Mouse (Mus musculus): ENCODE data around the gene Lsp1. TPM values are rescaled to one million over a fixed set of nuclear protein-coding genes. Genes with fewer than 3 reads are reported as not detected.

Lsp1 gene
- total and polyA plus RNA-seq, 3 experiments = 0.09 to 0.16 TPM; not detected in 1

GRCm38 (mm10) chr7:142474799-142475198 lies 14.2 kb downstream of the Lsp1 start:
- peaks cover 47% of the 10 kb centered on the region for H3K27me3 ChIP-seq (ENCODE audit: insufficient read depth, low read length)
- no peaks in the 10 kb centered on the region for H3K4me1 ChIP-seq (ENCODE audit: insufficient read depth, low read depth, low read length)
- H3K4me3 ChIP-seq (ENCODE audit: low read depth, low read length) = no peak overlapping the region
- ATAC-seq (ENCODE audit: extremely low read depth, insufficient number of reproducible peaks, low FRiP score, poor library complexity, severe bottlenecking) (no peak), DNase-seq (ENCODE audit: low spot score) (no peak)
- no peaks in the 10 kb centered on the region for H3K9me3 ChIP-seq (replicated peaks)
- TF ChIP-seq GATA1 (IDR thresholded peaks at IDR 0.05; ENCODE audit: borderline replicate concordance, low read length) = no peak
- TF ChIP-seq GATA2 (IDR thresholded peaks at IDR 0.05; ENCODE audit: borderline replicate concordance, low read depth, low read length) = no peak
- TF ChIP-seq TAL1 (conservative IDR thresholded peaks at IDR 0.05; ENCODE audit: low read depth, low read length) = no peak
- TF ChIP-seq CTCF (IDR thresholded peaks at IDR 0.05; ENCODE audit: low read depth, low read length) = no peak
- no peak for TF ChIP-seq POLR2AphosphoS5 (IDR thresholded peaks at IDR 0.05; ENCODE audit: insufficient replicate concordance, low read depth, low read length)
- no peaks in the 10 kb centered on the region for H3K36me3 ChIP-seq (replicated peaks)

- TF ChIP-seq GATA1 (IDR thresholded peaks at IDR 0.05; ENCODE audit: borderline replicate concordance, low read length) (no peak), POLR2AphosphoS5 (IDR thresholded peaks at IDR 0.05; ENCODE audit: insufficient replicate concordance, low read depth, low read length) (no peak), TAL1 (conservative IDR thresholded peaks at IDR 0.05; ENCODE audit: low read depth, low read length) (no peak), CTCF (IDR thresholded peaks at IDR 0.05; ENCODE audit: low read depth, low read length) (no peak), GATA2 (IDR thresholded peaks at IDR 0.05; ENCODE audit: borderline replicate concordance, low read depth, low read length) (no peak)
- ATAC-seq (ENCODE audit: extremely low read depth, insufficient number of reproducible peaks, low FRiP score, poor library complexity, severe bottlenecking) (no peak), DNase-seq (ENCODE audit: low spot score) (no peak)
- Histone ChIP-seq H3K36me3 (replicated peaks) (no peaks in the 10 kb centered on the region), H3K9me3 (replicated peaks) (no peaks in the 10 kb centered on the region), H3K4me3 (ENCODE audit: low read depth, low read length) (no peak overlapping the region), H3K27me3 (ENCODE audit: insufficient read depth, low read length) (peaks cover 48% of the 10 kb centered on the region), H3K4me1 (ENCODE audit: insufficient read depth, low read depth, low read length) (no peaks in the 10 kb centered on the region)
Measured at GRCm38 (mm10) chr7:142475641-142476040, 15.0 kb downstream of the Lsp1 start.

- H3K9me3 ChIP-seq (replicated peaks) = no peaks in the 10 kb centered on the region
- peaks cover 44% of the 10 kb centered on the region for H3K27me3 ChIP-seq (ENCODE audit: insufficient read depth, low read length)
- ATAC-seq (ENCODE audit: extremely low read depth, insufficient number of reproducible peaks, low FRiP score, poor library complexity, severe bottlenecking) = no peak
- H3K4me3 ChIP-seq (ENCODE audit: low read depth, low read length) = no peak overlapping the region
- TF ChIP-seq TAL1 (conservative IDR thresholded peaks at IDR 0.05; ENCODE audit: low read depth, low read length) (no peak), GATA2 (IDR thresholded peaks at IDR 0.05; ENCODE audit: borderline replicate concordance, low read depth, low read length) (no peak), CTCF (IDR thresholded peaks at IDR 0.05; ENCODE audit: low read depth, low read length) (no peak), POLR2AphosphoS5 (IDR thresholded peaks at IDR 0.05; ENCODE audit: insufficient replicate concordance, low read depth, low read length) (no peak)
- DNase-seq (ENCODE audit: low spot score) = no peak
- no peaks in the 10 kb centered on the region for H3K36me3 ChIP-seq (replicated peaks)
- no peaks in the 10 kb centered on the region for H3K4me1 ChIP-seq (ENCODE audit: insufficient read depth, low read depth, low read length)
Measured at GRCm38 (mm10) chr7:142476271-142476670, 15.7 kb downstream of the Lsp1 start.

- Histone ChIP-seq H3K9me3 (replicated peaks) (no peaks in the 10 kb centered on the region), H3K36me3 (replicated peaks) (no peaks in the 10 kb centered on the region), H3K4me3 (ENCODE audit: low read depth, low read length) (no peak overlapping the region), H3K27me3 (ENCODE audit: insufficient read depth, low read length) (peaks cover 38% of the 10 kb centered on the region), H3K4me1 (ENCODE audit: insufficient read depth, low read depth, low read length) (no peaks in the 10 kb centered on the region)
- TF ChIP-seq POLR2AphosphoS5 (IDR thresholded peaks at IDR 0.05; ENCODE audit: insufficient replicate concordance, low read depth, low read length) = no peak
- no peak for TF ChIP-seq GATA2 (IDR thresholded peaks at IDR 0.05; ENCODE audit: borderline replicate concordance, low read depth, low read length)
- no peak for TF ChIP-seq CTCF (IDR thresholded peaks at IDR 0.05; ENCODE audit: low read depth, low read length)
- TF ChIP-seq GATA1 (IDR thresholded peaks at IDR 0.05; ENCODE audit: borderline replicate concordance, low read length) = no peak
- no peak for TF ChIP-seq TAL1 (conservative IDR thresholded peaks at IDR 0.05; ENCODE audit: low read depth, low read length)
- DNase-seq (ENCODE audit: low spot score) (no peak), ATAC-seq (ENCODE audit: extremely low read depth, insufficient number of reproducible peaks, low FRiP score, poor library complexity, severe bottlenecking) (no peak)
Measured at GRCm38 (mm10) chr7:142476795-142477452, 16.3 kb downstream of the Lsp1 start.

- H3K36me3 ChIP-seq (replicated peaks) = no peaks in the 10 kb centered on the region
- H3K4me1 ChIP-seq (ENCODE audit: insufficient read depth, low read depth, low read length) = no peaks in the 10 kb centered on the region
- peaks cover 31% of the 10 kb centered on the region for H3K27me3 ChIP-seq (ENCODE audit: insufficient read depth, low read length)
- TF ChIP-seq GATA1 (IDR thresholded peaks at IDR 0.05; ENCODE audit: borderline replicate concordance, low read length) (no peak), GATA2 (IDR thresholded peaks at IDR 0.05; ENCODE audit: borderline replicate concordance, low read depth, low read length) (no peak), CTCF (IDR thresholded peaks at IDR 0.05; ENCODE audit: low read depth, low read length) (no peak), TAL1 (conservative IDR thresholded peaks at IDR 0.05; ENCODE audit: low read depth, low read length) (no peak), POLR2AphosphoS5 (IDR thresholded peaks at IDR 0.05; ENCODE audit: insufficient replicate concordance, low read depth, low read length) (no peak)
- no peaks in the 10 kb centered on the region for H3K9me3 ChIP-seq (replicated peaks)
- DNase-seq (ENCODE audit: low spot score) = no peak
- H3K4me3 ChIP-seq (ENCODE audit: low read depth, low read length) = no peak overlapping the region
- no peak for ATAC-seq (ENCODE audit: extremely low read depth, insufficient number of reproducible peaks, low FRiP score, poor library complexity, severe bottlenecking)
Measured at GRCm38 (mm10) chr7:142478001-142478400, 17.4 kb downstream of the Lsp1 start.

GRCm38 (mm10) chr7:142478574-142478973 lies 18.0 kb downstream of the Lsp1 start:
- TF ChIP-seq TAL1 (conservative IDR thresholded peaks at IDR 0.05; ENCODE audit: low read depth, low read length) (no peak), GATA1 (IDR thresholded peaks at IDR 0.05; ENCODE audit: borderline replicate concordance, low read length) (no peak), POLR2AphosphoS5 (IDR thresholded peaks at IDR 0.05; ENCODE audit: insufficient replicate concordance, low read depth, low read length) (no peak), CTCF (IDR thresholded peaks at IDR 0.05; ENCODE audit: low read depth, low read length) (no peak), GATA2 (IDR thresholded peaks at IDR 0.05; ENCODE audit: borderline replicate concordance, low read depth, low read length) (no peak)
- Histone ChIP-seq H3K4me3 (ENCODE audit: low read depth, low read length) (no peak overlapping the region), H3K9me3 (replicated peaks) (no peaks in the 10 kb centered on the region), H3K27me3 (ENCODE audit: insufficient read depth, low read length) (peaks cover 28% of the 10 kb centered on the region), H3K4me1 (ENCODE audit: insufficient read depth, low read depth, low read length) (no peaks in the 10 kb centered on the region), H3K36me3 (replicated peaks) (no peaks in the 10 kb centered on the region)
- DNase-seq (ENCODE audit: low spot score) = no peak
- no peak for ATAC-seq (ENCODE audit: extremely low read depth, insufficient number of reproducible peaks, low FRiP score, poor library complexity, severe bottlenecking)

Measured in G1E (cell line).